Mouse (Mus musculus): Measurements from ENCODE around the gene Kctd11. TPM values are rescaled to one million over a fixed set of nuclear protein-coding genes. Genes with fewer than 3 reads are reported as not detected.

The Kctd11 gene
- total RNA-seq, 2 experiments from 2014 or later: 1.2 to 1.3 TPM

Small RNA genes within 50 kb of the gene (microRNA-seq; reads per million reads assigned to microRNA genes)
- 0 reads per million in 2 experiments for gene Mir6924

Other genes starting within 250 kb of the Kctd11 start
- 100 to 1,000 TPM; 124 to 131 TPM for gene Fxr2, start 248.4 kb downstream of the Kctd11 start, total RNA-seq (2021)
- gene Sox15, start 226.1 kb downstream of the Kctd11 start, total RNA-seq (2021): under 1 TPM in 1 of 2 experiments, not detected in 1; 0.59 TPM
- gene Mpdu1, start 218.8 kb downstream of the Kctd11 start, total RNA-seq (2021): 10 to 100 TPM; 61.1 to 63.9 TPM
- gene Cd68, start 215.3 kb downstream of the Kctd11 start, total RNA-seq (2021): 10 to 100 TPM; 15.1 to 15.7 TPM
- 100 to 1,000 TPM; 369 to 381 TPM for gene Eif4a1, start 209.0 kb downstream of the Kctd11 start, total RNA-seq (2021)
- 100 to 1,000 TPM in 1 of 2 experiments, 10 to 100 TPM in 1; 94.3 to 109 TPM for gene Senp3, start 199.3 kb downstream of the Kctd11 start, total RNA-seq (2021)
- 1 to 10 TPM; 1.2 to 1.3 TPM for gene Tnfsf13, start 195.6 kb downstream of the Kctd11 start, total RNA-seq (2021)
- gene Tnfsf12, start 185.6 kb downstream of the Kctd11 start, total RNA-seq (2021): 1 to 10 TPM; 7.3 to 8.6 TPM
- 1 to 10 TPM; 1.3 to 1.4 TPM for gene Tnfsfm13, start 185.3 kb downstream of the Kctd11 start, total RNA-seq (2021)
- 10 to 100 TPM; 58.6 to 69.5 TPM for gene Polr2a, start 122.8 kb downstream of the Kctd11 start, total RNA-seq (2021)
- not detected for gene Slc35g3, start 119.4 kb downstream of the Kctd11 start, total RNA-seq (2021)
- 100 to 1,000 TPM; 110 to 118 TPM for gene Zbtb4, start 115.5 kb downstream of the Kctd11 start, total RNA-seq (2021)
- gene Chrnb1, start 85.5 kb downstream of the Kctd11 start, total RNA-seq (2021): 1 to 10 TPM in 1 of 2 experiments, under 1 TPM in 1; 0.79 to 1.1 TPM
- gene Fgf11, start 79.5 kb downstream of the Kctd11 start, total RNA-seq (2021): 10 to 100 TPM; 28.3 to 33.3 TPM
- gene Tmem102, start 75.8 kb downstream of the Kctd11 start, total RNA-seq (2021): not detected
- not detected for gene Gm39566, start 66.1 kb downstream of the Kctd11 start, total RNA-seq (2021)
- not detected for gene Spem2, start 62.9 kb downstream of the Kctd11 start, total RNA-seq (2021)
- gene Spem1, start 59.2 kb downstream of the Kctd11 start, total RNA-seq (2021): under 1 TPM; 0.34 to 0.73 TPM
- 100 to 1,000 TPM; 192 to 219 TPM for gene Nlgn2, start 43.6 kb downstream of the Kctd11 start, total RNA-seq (2021)
- gene Tmem256, start 42.9 kb downstream of the Kctd11 start, total RNA-seq (2021): 100 to 1,000 TPM; 112 to 135 TPM
- 10 to 100 TPM; 16.5 to 19.0 TPM for gene Plscr3, start 35.0 kb downstream of the Kctd11 start, total RNA-seq (2021)
- not detected for gene Tnk1, start 22.7 kb downstream of the Kctd11 start, total RNA-seq (2021)
- gene Tmem95, start 3.4 kb downstream of the Kctd11 start, total RNA-seq (2021): not detected
- gene Acap1, start 14.1 kb upstream of the Kctd11 start, total RNA-seq (2021): under 1 TPM; 0.12 to 0.19 TPM
- gene 2810408A11Rik, start 19.6 kb upstream of the Kctd11 start, total RNA-seq (2021): 1 to 10 TPM in 1 of 2 experiments, under 1 TPM in 1; 0.62 to 1.8 TPM
- 100 to 1,000 TPM; 108 to 109 TPM for gene Neurl4, start 19.7 kb upstream of the Kctd11 start, total RNA-seq (2021)
- gene Gps2, start 32.5 kb upstream of the Kctd11 start, total RNA-seq (2021): 10 to 100 TPM; 26.8 to 32.6 TPM
- gene Eif5a, start 40.6 kb upstream of the Kctd11 start, total RNA-seq (2021): 100 to 1,000 TPM; 426 to 481 TPM
- gene Ybx2, start 54.4 kb upstream of the Kctd11 start, total RNA-seq (2021): 10 to 100 TPM in 1 of 2 experiments, 1 to 10 TPM in 1; 7.3 to 11.1 TPM
- 1 to 10 TPM; 2.2 to 4.0 TPM for gene Slc2a4, start 66.8 kb upstream of the Kctd11 start, total RNA-seq (2021)
- not detected for gene Cldn7, start 83.4 kb upstream of the Kctd11 start, total RNA-seq (2021)
- gene Ctdnep1, start 99.8 kb upstream of the Kctd11 start, total RNA-seq (2021): 100 to 1,000 TPM; 107 to 116 TPM
- gene Elp5, start 101.1 kb upstream of the Kctd11 start, total RNA-seq (2021): 10 to 100 TPM; 77.1 to 82.2 TPM
- gene Gabarap, start 109.7 kb upstream of the Kctd11 start, total RNA-seq (2021): 100 to 1,000 TPM; 229 to 258 TPM
- gene Phf23, start 114.4 kb upstream of the Kctd11 start, total RNA-seq (2021): 10 to 100 TPM; 41.4 to 46.9 TPM
- 10 to 100 TPM; 31.2 to 37.8 TPM for gene Dvl2, start 119.2 kb upstream of the Kctd11 start, total RNA-seq (2021)
- gene Acadvl, start 134.0 kb upstream of the Kctd11 start, total RNA-seq (2021): 10 to 100 TPM; 56.9 to 62.4 TPM
- 100 to 1,000 TPM; 857 to 887 TPM for gene Dlg4, start 135.5 kb upstream of the Kctd11 start, total RNA-seq (2021)
- gene Asgr1, start 172.7 kb upstream of the Kctd11 start, total RNA-seq (2021): under 1 TPM; 0.73 to 0.74 TPM
- not detected for gene Asgr2, start 211.2 kb upstream of the Kctd11 start, total RNA-seq (2021)
- under 1 TPM; 0.38 to 0.49 TPM for gene Mgl2, start 248.9 kb upstream of the Kctd11 start, total RNA-seq (2021)

All from layer of hippocampus, postnatal 25 days (tissue).